Mouse (Mus musculus): ENCODE data around the gene Micall2.
"Not testable (repeated sequence)": the region's sequence is repeated elsewhere in the genome, so short reads cannot be mapped to it uniquely, and the experiment has no call there.

GRCm38 (mm10) chr5:139742640-139743039 is 6.5 kb upstream of the Micall2 start:
- not testable (repeated sequence) for TF ChIP-seq CTCF (IDR thresholded peaks at IDR 0.05; ENCODE audit: low read depth); EP300 (optimal IDR thresholded peaks at IDR 0.05)

Data from stomach, postnatal 0 days (tissue).